Mouse (Mus musculus): ENCODE data around the gene Zfp109. TPM values are rescaled to one million over a fixed set of nuclear protein-coding genes. Genes with fewer than 3 reads are reported as not detected.

Zfp109 gene
- polyA plus RNA-seq, 1 experiment from 2014 or later, result 4.9 TPM

- ATAC-seq (ENCODE audit: insufficient number of reproducible peaks, low FRiP score, low TSS enrichment, low read depth), result no peak
Observed at GRCm38 (mm10) chr7:24189571-24189944, 47.8 kb downstream of the Zfp109 start.

GRCm38 (mm10) chr7:24188901-24189570, 48.3 kb downstream of the Zfp109 start:
- DNase-seq (ENCODE audit: low spot score) (no peak), ATAC-seq (ENCODE audit: insufficient number of reproducible peaks, low FRiP score, low TSS enrichment, low read depth) (no peak)
- Histone ChIP-seq H3K27ac (replicated peaks; ENCODE audit: low read depth, low read length) (no peak overlapping the region), H3K36me3 (ENCODE audit: control insufficient read depth, insufficient read depth, low read length) (no peaks in the 10 kb centered on the region), H3K9ac (ENCODE audit: low read length) (no peak overlapping the region), H3K27me3 (ENCODE audit: control insufficient read depth, insufficient read depth, low read length) (no peaks in the 10 kb centered on the region), H3K4me2 (ENCODE audit: low read depth, severe bottlenecking) (no peak overlapping the region), H3K4me3 (ENCODE audit: low read depth, low read length) (no peak overlapping the region), H3K4me1 (ENCODE audit: control insufficient read depth, insufficient read depth, low read length) (no peaks in the 10 kb centered on the region), H3K9me3 (ENCODE audit: control insufficient read depth, low read length) (no peaks in the 10 kb centered on the region)
- WGBS, result 66% methylated on average over 4 of the region's 4 CpGs

More at GRCm38 (mm10) chr7:24189571-24189944, 47.8 kb downstream of the Zfp109 start:
- no peaks in the 10 kb centered on the region for H3K27me3 ChIP-seq (ENCODE audit: control insufficient read depth, insufficient read depth, low read length)
- H3K9ac ChIP-seq (ENCODE audit: low read length), result no peak overlapping the region
- no peak overlapping the region for H3K4me3 ChIP-seq (ENCODE audit: low read depth, low read length)
- no peak overlapping the region for H3K4me2 ChIP-seq (ENCODE audit: low read depth, severe bottlenecking)
- no peak for DNase-seq (ENCODE audit: low spot score)
- H3K36me3 ChIP-seq (ENCODE audit: control insufficient read depth, insufficient read depth, low read length), result no peaks in the 10 kb centered on the region
- 79% methylated on average over 5 of the region's 5 CpGs for WGBS
- H3K27ac ChIP-seq (replicated peaks; ENCODE audit: low read depth, low read length), result no peak overlapping the region
- no peaks in the 10 kb centered on the region for H3K4me1 ChIP-seq (ENCODE audit: control insufficient read depth, insufficient read depth, low read length)
- no peaks in the 10 kb centered on the region for H3K9me3 ChIP-seq (ENCODE audit: control insufficient read depth, low read length)

DNA sequence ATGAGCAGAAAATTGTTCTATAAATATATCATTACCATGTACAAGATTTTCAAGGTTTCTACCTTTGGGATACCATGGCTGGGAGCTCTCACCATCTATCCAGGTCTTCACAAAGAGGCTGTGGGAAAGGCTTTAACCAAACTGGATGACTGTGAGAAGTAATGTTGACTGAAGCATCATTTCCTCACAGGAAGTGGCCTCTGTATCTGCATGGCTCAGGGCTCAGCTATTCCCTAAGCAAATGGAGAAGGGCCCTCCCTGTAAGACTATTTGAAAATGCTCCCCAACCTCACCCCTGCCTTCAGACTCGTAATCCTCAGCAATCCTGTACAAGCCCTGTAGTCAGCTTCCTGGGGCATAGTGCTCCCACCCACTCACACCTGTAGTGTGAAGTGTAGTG, 49.7 kb downstream of the Zfp109 start:
- DNase-seq (ENCODE audit: low spot score) (no peak), ATAC-seq (ENCODE audit: insufficient number of reproducible peaks, low FRiP score, low TSS enrichment, low read depth) (no peak)
- no peaks in the 10 kb centered on the region for H3K36me3 ChIP-seq (ENCODE audit: control insufficient read depth, insufficient read depth, low read length)
- whole genome bisulfite sequencing, result 74% methylated on average over 1 of the region's 1 CpGs
- no peak overlapping the region for H3K27ac ChIP-seq (replicated peaks; ENCODE audit: low read depth, low read length)
- no peaks in the 10 kb centered on the region for H3K9me3 ChIP-seq (ENCODE audit: control insufficient read depth, low read length)
- no peaks in the 10 kb centered on the region for H3K4me1 ChIP-seq (ENCODE audit: control insufficient read depth, insufficient read depth, low read length)
- H3K4me3 ChIP-seq (ENCODE audit: low read depth, low read length), result no peak overlapping the region
- no peak overlapping the region for H3K9ac ChIP-seq (ENCODE audit: low read length)
- no peak overlapping the region for H3K4me2 ChIP-seq (ENCODE audit: low read depth, severe bottlenecking)
- no peaks in the 10 kb centered on the region for H3K27me3 ChIP-seq (ENCODE audit: control insufficient read depth, insufficient read depth, low read length)

Other genes with a start within 250 kb of the Zfp109 start
- not detected in 2 replicates for gene V1rd19, start 235.9 kb downstream of the Zfp109 start, polyA plus RNA-seq (2014; fragmentation: Nextera tagmentation; extraction: Ambion mirVana)
- not detected in 2 replicates for gene Vmn1r183, start 184.3 kb downstream of the Zfp109 start, polyA plus RNA-seq (2014; fragmentation: Nextera tagmentation; extraction: Ambion mirVana)
- gene Zfp180, start 155.6 kb downstream of the Zfp109 start, polyA plus RNA-seq (2014; fragmentation: Nextera tagmentation; extraction: Ambion mirVana), result 30.7 and 30.9 TPM in 2 replicates
- gene Zfp112, start 125.2 kb downstream of the Zfp109 start, polyA plus RNA-seq (2014; fragmentation: Nextera tagmentation; extraction: Ambion mirVana), result 3.3 and 5.4 TPM in 2 replicates
- gene Zfp235, start 103.4 kb downstream of the Zfp109 start, polyA plus RNA-seq (2014; fragmentation: Nextera tagmentation; extraction: Ambion mirVana), result 18.4 and 18.5 TPM in 2 replicates
- 5.3 and 5.9 TPM in 2 replicates for gene Zfp114, start 62.5 kb downstream of the Zfp109 start, polyA plus RNA-seq (2014; fragmentation: Nextera tagmentation; extraction: Ambion mirVana)
- 12.8 and 14.2 TPM in 2 replicates for gene Zfp111, start 26.1 kb downstream of the Zfp109 start, polyA plus RNA-seq (2014; fragmentation: Nextera tagmentation; extraction: Ambion mirVana)
- 3.1 and 3.8 TPM in 2 replicates for gene Zfp108, start 17.2 kb upstream of the Zfp109 start, polyA plus RNA-seq (2014; fragmentation: Nextera tagmentation; extraction: Ambion mirVana)
- 10.4 and 10.6 TPM in 2 replicates for gene Zfp93, start 32.9 kb upstream of the Zfp109 start, polyA plus RNA-seq (2014; fragmentation: Nextera tagmentation; extraction: Ambion mirVana)
- 50.1 and 51.2 TPM in 2 replicates for gene Zfp61, start 63.7 kb upstream of the Zfp109 start, polyA plus RNA-seq (2014; fragmentation: Nextera tagmentation; extraction: Ambion mirVana)
- 13.2 and 14.2 TPM in 2 replicates for gene Zfp94, start 79.1 kb upstream of the Zfp109 start, polyA plus RNA-seq (2014; fragmentation: Nextera tagmentation; extraction: Ambion mirVana)
- gene Tescl, start 96.4 kb upstream of the Zfp109 start, polyA plus RNA-seq (2014; fragmentation: Nextera tagmentation; extraction: Ambion mirVana), result not detected in 2 replicates
- not detected in 2 replicates for gene Lypd5, start 111.6 kb upstream of the Zfp109 start, polyA plus RNA-seq (2014; fragmentation: Nextera tagmentation; extraction: Ambion mirVana)
- 2.6 and 2.7 TPM in 2 replicates for gene Kcnn4, start 132.7 kb upstream of the Zfp109 start, polyA plus RNA-seq (2014; fragmentation: Nextera tagmentation; extraction: Ambion mirVana)
- 20.2 and 22.1 TPM in 2 replicates for gene Smg9, start 162.1 kb upstream of the Zfp109 start, polyA plus RNA-seq (2014; fragmentation: Nextera tagmentation; extraction: Ambion mirVana)
- gene Irgc1, start 214.7 kb upstream of the Zfp109 start, polyA plus RNA-seq (2014; fragmentation: Nextera tagmentation; extraction: Ambion mirVana), result not detected in 2 replicates
- 2.1 and 2.3 TPM in 2 replicates for gene Plaur, start 224.9 kb upstream of the Zfp109 start, polyA plus RNA-seq (2014; fragmentation: Nextera tagmentation; extraction: Ambion mirVana)
- 1.9 and 2.2 TPM in 2 replicates for gene Cadm4, start 244.5 kb upstream of the Zfp109 start, polyA plus RNA-seq (2014; fragmentation: Nextera tagmentation; extraction: Ambion mirVana)